Mouse (Mus musculus): ENCODE measurements around the gene Rnf115. TPM values are rescaled to one million over a fixed set of nuclear protein-coding genes. Genes with fewer than 3 reads are reported as not detected.

Gene Rnf115
- total RNA-seq (2012; rRNA removed) = 16.9 and 22.1 TPM in 2 replicates

GRCm38 (mm10) chr3:96727343-96727827 lies at the start of gene Rnf115, which contains the start of gene Polr3c:
Gene Rnf115, plus strand, starts transcription at chr3:96727664.
Gene Polr3c, minus strand, starts transcription at chr3:96727628.
- H3K9me3 ChIP-seq (ENCODE audit: control insufficient read depth, insufficient read depth, low read depth, low read length) = no peaks in the 10 kb centered on the region
- peaks cover 1 to 2% of the 10 kb centered on the region in 2 experiments; a peak in 3 of 4 replicates for H3K4me1 ChIP-seq (ENCODE audit: control insufficient read depth in 2 of 2, insufficient read depth in 2 of 2, low read length in 2 of 2, poor library complexity in 1 of 2)
- in situ Hi-C loops (cut with MboI; ENCODE audit: low sequenced_read_pairs in 2 of 2, unreplicated experiment in 2 of 2) = no loop called here
- H3K36me3 ChIP-seq (ENCODE audit: control insufficient read depth, insufficient read depth, low read length, poor library complexity, severe bottlenecking) = peaks cover 2% of the 10 kb centered on the region; the same call in 1 of the 2 replicates
- peak within 1 kb of the TSS; percentile 95 to 97 for H3K4me3 ChIP-seq (ENCODE audit: insufficient read depth in 1 of 2, low read depth in 1 of 2, low read length in 2 of 2, poor library complexity in 1 of 2, severe bottlenecking in 1 of 2)
- DNase-seq (ENCODE audit: low read depth, low spot score) = peak; percentile 90
- H3K9ac ChIP-seq (ENCODE audit: insufficient read depth, low read depth, low read length, poor library complexity, severe bottlenecking) = peak within 1 kb of the TSS; percentile 90
- no peak for TF ChIP-seq MAFK (IDR thresholded peaks at IDR 0.05; ENCODE audit: insufficient read depth, low read depth, low read length)
- TF ChIP-seq HCFC1 (IDR thresholded peaks at IDR 0.05; ENCODE audit: borderline replicate concordance, insufficient read depth, low read length) = peak; percentile 76
- no peak for TF ChIP-seq ZNF384 (IDR thresholded peaks at IDR 0.05; ENCODE audit: low read depth, low read length)
- TF ChIP-seq ZC3H11A (IDR thresholded peaks at IDR 0.05; ENCODE audit: borderline replicate concordance, low read depth, low read length) = no peak
- TF ChIP-seq CHD2 (IDR thresholded peaks at IDR 0.05; ENCODE audit: low read depth, low read length) = no peak
- H3K27ac ChIP-seq (ENCODE audit: insufficient read depth, low read depth, low read length, poor library complexity, severe bottlenecking) = no peak within 1 kb of the TSS; the same call in 1 of the 2 replicates

GRCm38 (mm10) chr3:96678456-96678855 lies 49.0 kb upstream of the Rnf115 start:
- Histone ChIP-seq H3K4me1 (ENCODE audit: control insufficient read depth in 2 of 2, insufficient read depth in 2 of 2, low read length in 2 of 2, poor library complexity in 1 of 2) (peaks cover 31 to 35% of the 10 kb centered on the region in 2 experiments), H3K9me3 (ENCODE audit: control insufficient read depth, insufficient read depth, low read depth, low read length) (no peaks in the 10 kb centered on the region), H3K36me3 (ENCODE audit: control insufficient read depth, insufficient read depth, low read length, poor library complexity, severe bottlenecking) (no peaks in the 10 kb centered on the region), H3K27ac (ENCODE audit: insufficient read depth, low read depth, low read length, poor library complexity, severe bottlenecking) (peak overlapping the region; percentile 90), H3K9ac (ENCODE audit: insufficient read depth, low read depth, low read length, poor library complexity, severe bottlenecking) (no peak overlapping the region; the same call in 1 of the 2 replicates), H3K4me3 (ENCODE audit: insufficient read depth in 1 of 2, low read depth in 1 of 2, low read length in 2 of 2, poor library complexity in 1 of 2, severe bottlenecking in 1 of 2) (no peak overlapping the region)
- no peak for TF ChIP-seq ZC3H11A (IDR thresholded peaks at IDR 0.05; ENCODE audit: borderline replicate concordance, low read depth, low read length)
- in situ Hi-C loops (cut with MboI; ENCODE audit: low sequenced_read_pairs in 2 of 2, unreplicated experiment in 2 of 2) = no loop called here
- DNase-seq (ENCODE audit: low read depth, low spot score) = no peak

DNA sequence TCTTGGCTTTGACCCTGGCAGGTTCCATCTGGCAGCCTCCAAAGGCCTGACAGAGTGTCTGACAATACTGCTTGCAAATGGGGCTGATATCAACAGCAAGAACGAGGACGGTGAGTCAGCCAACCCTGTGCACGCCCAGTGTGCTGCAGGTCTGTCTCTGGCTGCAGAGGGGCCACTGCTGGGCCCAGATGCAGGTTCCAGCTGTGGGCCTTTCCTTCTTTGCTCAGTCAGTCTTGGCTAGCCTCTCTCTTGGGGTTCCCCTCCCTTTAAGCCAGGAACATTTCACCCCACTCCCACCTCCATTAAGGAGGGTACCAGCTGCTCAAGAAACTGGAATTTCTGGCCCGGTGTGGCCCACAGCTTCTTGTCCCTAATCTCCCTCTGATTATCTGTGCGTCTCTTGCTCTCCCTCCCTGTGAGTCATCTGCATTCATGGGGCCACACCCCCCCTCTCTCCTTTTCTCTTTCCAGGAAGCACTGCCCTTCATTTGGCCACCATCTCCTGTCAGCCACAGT lies 48.2 kb upstream of the Rnf115 start:
- Histone ChIP-seq H3K27ac (ENCODE audit: insufficient read depth, low read depth, low read length, poor library complexity, severe bottlenecking) (peak overlapping the region; percentile 90), H3K36me3 (ENCODE audit: control insufficient read depth, insufficient read depth, low read length, poor library complexity, severe bottlenecking) (no peaks in the 10 kb centered on the region), H3K9ac (ENCODE audit: insufficient read depth, low read depth, low read length, poor library complexity, severe bottlenecking) (peak overlapping the region; percentile 18; the same call in 1 of the 2 replicates), H3K4me1 (ENCODE audit: control insufficient read depth in 2 of 2, insufficient read depth in 2 of 2, low read length in 2 of 2, poor library complexity in 1 of 2) (peaks cover 25 to 29% of the 10 kb centered on the region in 2 experiments), H3K4me3 (ENCODE audit: insufficient read depth in 1 of 2, low read depth in 1 of 2, low read length in 2 of 2, poor library complexity in 1 of 2, severe bottlenecking in 1 of 2) (no peak overlapping the region), H3K9me3 (ENCODE audit: control insufficient read depth, insufficient read depth, low read depth, low read length) (no peaks in the 10 kb centered on the region)
- TF ChIP-seq ZNF384 (IDR thresholded peaks at IDR 0.05; ENCODE audit: low read depth, low read length) = no peak
- no peak for TF ChIP-seq MAFK (IDR thresholded peaks at IDR 0.05; ENCODE audit: insufficient read depth, low read depth, low read length)
- no peak for TF ChIP-seq ZC3H11A (IDR thresholded peaks at IDR 0.05; ENCODE audit: borderline replicate concordance, low read depth, low read length)
- TF ChIP-seq CHD2 (IDR thresholded peaks at IDR 0.05; ENCODE audit: low read depth, low read length) = no peak
- no peak for TF ChIP-seq HCFC1 (IDR thresholded peaks at IDR 0.05; ENCODE audit: borderline replicate concordance, insufficient read depth, low read length)
- no peak for DNase-seq (ENCODE audit: low read depth, low spot score)
- in situ Hi-C loops (cut with MboI; ENCODE audit: low sequenced_read_pairs in 2 of 2, unreplicated experiment in 2 of 2) = no loop called here

DNA sequence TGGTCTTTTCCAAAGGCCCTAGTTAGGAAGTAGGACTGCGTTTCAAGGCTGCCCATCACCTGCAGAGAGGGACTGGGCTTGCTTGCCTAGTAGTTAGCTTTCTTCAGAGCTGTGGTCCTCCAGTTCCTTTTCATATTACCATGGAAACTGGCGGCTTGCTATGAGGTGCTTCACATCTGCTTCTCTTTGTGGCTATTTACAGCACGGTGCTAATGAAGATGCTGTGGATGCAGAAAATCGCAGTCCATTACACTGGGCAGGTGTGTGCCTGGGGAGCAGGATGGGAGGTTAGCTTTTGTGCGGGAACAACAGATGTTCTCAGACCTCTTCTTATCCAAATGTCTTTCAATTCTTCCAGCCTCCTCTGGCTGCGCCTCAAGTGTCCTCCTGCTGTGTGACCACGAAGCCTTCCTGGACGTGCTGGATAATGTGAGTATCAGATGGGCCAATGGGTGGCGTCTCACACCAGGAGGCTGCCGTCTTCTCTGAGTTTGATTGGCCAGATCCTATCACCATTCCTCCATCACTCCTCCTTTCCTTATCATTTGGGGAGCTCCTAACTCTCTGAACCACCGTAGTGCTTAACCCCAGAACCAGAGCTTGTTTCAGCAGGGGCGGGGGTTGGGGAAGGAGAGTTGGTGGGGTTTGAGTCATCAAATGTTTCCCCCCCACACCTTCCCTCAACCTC lies 47.1 kb upstream of the Rnf115 start:
- no peaks in the 10 kb centered on the region for H3K9me3 ChIP-seq (ENCODE audit: control insufficient read depth, insufficient read depth, low read depth, low read length)
- no peak for DNase-seq (ENCODE audit: low read depth, low spot score)
- in situ Hi-C loops (cut with MboI; ENCODE audit: low sequenced_read_pairs in 2 of 2, unreplicated experiment in 2 of 2) = no loop called here
- H3K4me3 ChIP-seq (ENCODE audit: insufficient read depth in 1 of 2, low read depth in 1 of 2, low read length in 2 of 2, poor library complexity in 1 of 2, severe bottlenecking in 1 of 2) = no peak overlapping the region; a peak in 1 of 4 replicates
- H3K27ac ChIP-seq (ENCODE audit: insufficient read depth, low read depth, low read length, poor library complexity, severe bottlenecking) = no peak overlapping the region
- no peaks in the 10 kb centered on the region for H3K36me3 ChIP-seq (ENCODE audit: control insufficient read depth, insufficient read depth, low read length, poor library complexity, severe bottlenecking)
- TF ChIP-seq CHD2 (IDR thresholded peaks at IDR 0.05; ENCODE audit: low read depth, low read length) (no peak), HCFC1 (IDR thresholded peaks at IDR 0.05; ENCODE audit: borderline replicate concordance, insufficient read depth, low read length) (no peak), ZC3H11A (IDR thresholded peaks at IDR 0.05; ENCODE audit: borderline replicate concordance, low read depth, low read length) (no peak), MAFK (IDR thresholded peaks at IDR 0.05; ENCODE audit: insufficient read depth, low read depth, low read length) (no peak), ZNF384 (IDR thresholded peaks at IDR 0.05; ENCODE audit: low read depth, low read length) (no peak)
- H3K4me1 ChIP-seq (ENCODE audit: control insufficient read depth in 2 of 2, insufficient read depth in 2 of 2, low read length in 2 of 2, poor library complexity in 1 of 2) = peaks cover 27% of the 10 kb centered on the region in 2 experiments
- H3K9ac ChIP-seq (ENCODE audit: insufficient read depth, low read depth, low read length, poor library complexity, severe bottlenecking) = no peak overlapping the region

All from ES-E14 (cell line).